Mouse (Mus musculus): Measurements from ENCODE around the gene Pigk. TPM values are rescaled to one million over a fixed set of nuclear protein-coding genes. Genes with fewer than 3 reads are reported as not detected.

Gene Pigk
- total and polyA plus RNA-seq, 3 experiments, result 4.1 to 39.2 (median 34.2) TPM

DNA sequence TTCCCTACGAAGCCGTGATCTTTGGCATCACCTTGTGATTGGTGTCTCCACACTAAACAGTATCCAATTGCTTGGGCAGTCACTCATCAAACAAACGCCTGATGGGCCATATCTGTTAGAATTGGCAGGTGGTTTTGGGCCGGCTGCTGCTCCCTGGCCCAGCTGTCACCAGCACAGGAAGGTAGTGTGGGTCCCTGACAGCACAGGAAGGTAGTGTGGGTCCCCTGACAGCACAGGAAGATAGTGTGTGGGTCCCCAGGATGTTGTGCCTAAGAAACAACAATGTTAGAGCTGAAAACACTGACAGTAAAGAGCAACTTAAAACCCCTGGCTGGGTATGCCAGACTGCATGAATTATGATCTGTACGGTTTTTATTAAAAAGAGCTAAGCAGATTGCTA lies 227.8 kb downstream of the Pigk start:
- no peak overlapping the region for H3K4me3 ChIP-seq (ENCODE audit: low read depth, low read length)
- no peaks in the 10 kb centered on the region for H3K36me3 ChIP-seq (replicated peaks)
- no peak for DNase-seq (ENCODE audit: low spot score)

GRCm38 (mm10) chr3:152942985-152943384 lies 229.1 kb downstream of the Pigk start:
- no peak overlapping the region for H3K4me3 ChIP-seq (ENCODE audit: low read depth, low read length)
- H3K9me3 ChIP-seq (replicated peaks), result no peaks in the 10 kb centered on the region
- no peaks in the 10 kb centered on the region for H3K4me1 ChIP-seq (ENCODE audit: insufficient read depth, low read depth, low read length)
- DNase-seq (ENCODE audit: low spot score) (no peak), ATAC-seq (ENCODE audit: extremely low read depth, insufficient number of reproducible peaks, low FRiP score, poor library complexity, severe bottlenecking) (no peak)
- H3K27me3 ChIP-seq (ENCODE audit: insufficient read depth, low read length), result peaks cover 3% of the 10 kb centered on the region; the same call in 1 of the 2 replicates
- no peak for TF ChIP-seq GATA2 (IDR thresholded peaks at IDR 0.05; ENCODE audit: borderline replicate concordance, low read depth, low read length)
- no peak for TF ChIP-seq TAL1 (conservative IDR thresholded peaks at IDR 0.05; ENCODE audit: low read depth, low read length)
- TF ChIP-seq POLR2AphosphoS5 (IDR thresholded peaks at IDR 0.05; ENCODE audit: insufficient replicate concordance, low read depth, low read length), result no peak
- TF ChIP-seq GATA1 (IDR thresholded peaks at IDR 0.05; ENCODE audit: borderline replicate concordance, low read length), result no peak
- no peak for TF ChIP-seq CTCF (IDR thresholded peaks at IDR 0.05; ENCODE audit: low read depth, low read length)
- no peaks in the 10 kb centered on the region for H3K36me3 ChIP-seq (replicated peaks)

More for the DNA sequence above, 227.8 kb downstream of the Pigk start:
- Histone ChIP-seq H3K27me3 (ENCODE audit: insufficient read depth, low read length) (peaks cover 3% of the 10 kb centered on the region; the same call in 1 of the 2 replicates), H3K9me3 (replicated peaks) (no peaks in the 10 kb centered on the region), H3K4me1 (ENCODE audit: insufficient read depth, low read depth, low read length) (no peaks in the 10 kb centered on the region)
- TF ChIP-seq TAL1 (conservative IDR thresholded peaks at IDR 0.05; ENCODE audit: low read depth, low read length) (no peak), GATA1 (IDR thresholded peaks at IDR 0.05; ENCODE audit: borderline replicate concordance, low read length) (no peak), POLR2AphosphoS5 (IDR thresholded peaks at IDR 0.05; ENCODE audit: insufficient replicate concordance, low read depth, low read length) (no peak), GATA2 (IDR thresholded peaks at IDR 0.05; ENCODE audit: borderline replicate concordance, low read depth, low read length) (no peak), CTCF (IDR thresholded peaks at IDR 0.05; ENCODE audit: low read depth, low read length) (no peak)
- ATAC-seq (ENCODE audit: extremely low read depth, insufficient number of reproducible peaks, low FRiP score, poor library complexity, severe bottlenecking), result no peak

DNA sequence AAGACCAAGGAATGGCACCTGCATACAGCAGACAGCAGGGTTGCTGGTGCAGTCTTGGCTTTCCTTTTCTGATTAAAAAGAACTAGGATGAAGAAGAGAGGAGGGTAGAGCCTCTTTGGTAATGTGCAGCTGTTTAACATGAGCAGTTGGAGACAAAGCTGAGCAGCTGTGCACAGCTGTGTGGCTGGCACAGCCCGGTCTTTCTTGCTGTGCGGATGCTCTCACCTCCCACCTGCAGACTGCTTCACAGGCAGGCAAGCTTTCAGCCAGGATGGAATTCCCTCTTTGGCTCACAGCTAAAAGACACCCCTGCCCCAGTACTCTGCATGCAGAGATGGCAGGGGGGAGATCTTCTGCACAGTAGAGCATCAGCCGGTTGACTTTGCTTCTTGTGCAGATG lies 230.9 kb downstream of the Pigk start:
- TF ChIP-seq CTCF (IDR thresholded peaks at IDR 0.05; ENCODE audit: low read depth, low read length), result no peak
- no peak for TF ChIP-seq GATA1 (IDR thresholded peaks at IDR 0.05; ENCODE audit: borderline replicate concordance, low read length)
- no peak for TF ChIP-seq GATA2 (IDR thresholded peaks at IDR 0.05; ENCODE audit: borderline replicate concordance, low read depth, low read length)
- no peak for TF ChIP-seq TAL1 (conservative IDR thresholded peaks at IDR 0.05; ENCODE audit: low read depth, low read length)
- no peaks in the 10 kb centered on the region for H3K4me1 ChIP-seq (ENCODE audit: insufficient read depth, low read depth, low read length)
- peaks cover 2% of the 10 kb centered on the region; the same call in 1 of the 2 replicates for H3K27me3 ChIP-seq (ENCODE audit: insufficient read depth, low read length)
- no peak for ATAC-seq (ENCODE audit: extremely low read depth, insufficient number of reproducible peaks, low FRiP score, poor library complexity, severe bottlenecking)
- no peak overlapping the region for H3K4me3 ChIP-seq (ENCODE audit: low read depth, low read length)
- H3K36me3 ChIP-seq (replicated peaks), result no peaks in the 10 kb centered on the region
- DNase-seq (ENCODE audit: low spot score), result no peak
- H3K9me3 ChIP-seq (replicated peaks), result no peaks in the 10 kb centered on the region

GRCm38 (mm10) chr3:152947031-152947640 lies 233.2 kb downstream of the Pigk start:
- DNase-seq (ENCODE audit: low spot score) (no peak), ATAC-seq (ENCODE audit: extremely low read depth, insufficient number of reproducible peaks, low FRiP score, poor library complexity, severe bottlenecking) (no peak)
- H3K4me1 ChIP-seq (ENCODE audit: insufficient read depth, low read depth, low read length), result no peaks in the 10 kb centered on the region
- H3K4me3 ChIP-seq (ENCODE audit: low read depth, low read length), result no peak overlapping the region
- H3K36me3 ChIP-seq (replicated peaks), result no peaks in the 10 kb centered on the region
- no peaks in the 10 kb centered on the region; the same call in 1 of the 2 replicates for H3K27me3 ChIP-seq (ENCODE audit: insufficient read depth, low read length)
- no peaks in the 10 kb centered on the region for H3K9me3 ChIP-seq (replicated peaks)
- TF ChIP-seq GATA2 (IDR thresholded peaks at IDR 0.05; ENCODE audit: borderline replicate concordance, low read depth, low read length), result no peak
- no peak for TF ChIP-seq TAL1 (conservative IDR thresholded peaks at IDR 0.05; ENCODE audit: low read depth, low read length)
- TF ChIP-seq CTCF (IDR thresholded peaks at IDR 0.05; ENCODE audit: low read depth, low read length), result no peak
- TF ChIP-seq GATA1 (IDR thresholded peaks at IDR 0.05; ENCODE audit: borderline replicate concordance, low read length), result no peak
- no peak for TF ChIP-seq POLR2AphosphoS5 (IDR thresholded peaks at IDR 0.05; ENCODE audit: insufficient replicate concordance, low read depth, low read length)

DNA sequence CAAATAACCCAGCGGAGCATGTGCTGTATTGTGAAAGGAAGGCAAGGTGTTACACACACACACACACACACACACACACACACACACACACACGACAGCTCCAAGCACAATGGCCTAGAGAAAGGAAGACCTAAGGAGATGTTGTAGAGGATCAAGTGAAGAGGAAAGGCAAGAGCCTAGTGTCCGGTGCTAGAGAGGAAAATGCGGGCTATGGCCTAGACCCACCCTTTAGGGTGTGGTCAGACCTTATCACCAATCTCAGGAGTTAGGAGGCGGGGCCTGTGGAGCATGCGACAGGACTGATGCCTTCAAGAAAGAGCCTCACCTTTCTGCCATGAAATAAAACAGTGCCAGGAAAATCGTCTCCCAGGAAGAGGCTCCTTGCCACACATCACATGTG lies 234.7 kb downstream of the Pigk start:
- Histone ChIP-seq H3K4me1 (ENCODE audit: insufficient read depth, low read depth, low read length) (no peaks in the 10 kb centered on the region), H3K4me3 (ENCODE audit: low read depth, low read length) (no peak overlapping the region), H3K9me3 (replicated peaks) (no peaks in the 10 kb centered on the region), H3K27me3 (ENCODE audit: insufficient read depth, low read length) (no peaks in the 10 kb centered on the region; the same call in 1 of the 2 replicates), H3K36me3 (replicated peaks) (no peaks in the 10 kb centered on the region)
- DNase-seq (ENCODE audit: low spot score), result no peak
- TF ChIP-seq GATA1 (IDR thresholded peaks at IDR 0.05; ENCODE audit: borderline replicate concordance, low read length) (no peak), GATA2 (IDR thresholded peaks at IDR 0.05; ENCODE audit: borderline replicate concordance, low read depth, low read length) (no peak), CTCF (IDR thresholded peaks at IDR 0.05; ENCODE audit: low read depth, low read length) (no peak), POLR2AphosphoS5 (IDR thresholded peaks at IDR 0.05; ENCODE audit: insufficient replicate concordance, low read depth, low read length) (no peak), TAL1 (conservative IDR thresholded peaks at IDR 0.05; ENCODE audit: low read depth, low read length) (no peak)
- no peak for ATAC-seq (ENCODE audit: extremely low read depth, insufficient number of reproducible peaks, low FRiP score, poor library complexity, severe bottlenecking)

GRCm38 (mm10) chr3:152949233-152949777 lies 235.4 kb downstream of the Pigk start:
- H3K4me1 ChIP-seq (ENCODE audit: insufficient read depth, low read depth, low read length), result no peaks in the 10 kb centered on the region
- ATAC-seq (ENCODE audit: extremely low read depth, insufficient number of reproducible peaks, low FRiP score, poor library complexity, severe bottlenecking), result no peak
- TF ChIP-seq CTCF (IDR thresholded peaks at IDR 0.05; ENCODE audit: low read depth, low read length), result no peak
- no peak for TF ChIP-seq GATA2 (IDR thresholded peaks at IDR 0.05; ENCODE audit: borderline replicate concordance, low read depth, low read length)
- no peak for TF ChIP-seq GATA1 (IDR thresholded peaks at IDR 0.05; ENCODE audit: borderline replicate concordance, low read length)
- TF ChIP-seq POLR2AphosphoS5 (IDR thresholded peaks at IDR 0.05; ENCODE audit: insufficient replicate concordance, low read depth, low read length), result no peak
- TF ChIP-seq TAL1 (conservative IDR thresholded peaks at IDR 0.05; ENCODE audit: low read depth, low read length), result no peak
- no peak for DNase-seq (ENCODE audit: low spot score)
- no peak overlapping the region for H3K4me3 ChIP-seq (ENCODE audit: low read depth, low read length)
- no peaks in the 10 kb centered on the region for H3K9me3 ChIP-seq (replicated peaks)
- no peaks in the 10 kb centered on the region; the same call in 1 of the 2 replicates for H3K27me3 ChIP-seq (ENCODE audit: insufficient read depth, low read length)
- H3K36me3 ChIP-seq (replicated peaks), result no peaks in the 10 kb centered on the region

Data from G1E (cell line).